ENCODE assay signal across 27 mouse cellular contexts in genomic region chr2:129313934-129314333, GRCm38 (mm10). TPM values are rescaled to one million over a fixed set of nuclear protein-coding genes. Genes with fewer than 3 reads are reported as not detected.
DNase-seq lines count a peak whose midpoint lies in the region; ATAC-seq lines count a peak whose summit lies in the region.
"Had no signal": no experiment of that assay in that cellular context is flagged by ENCODE, and none has a peak within 500 bp of the region (broad histone marks: within the 10 kb centered on the region; RNA-seq: fewer than 3 reads in every experiment).

No protein-coding gene starts in this region.

- 100% methylated on average over 1 of the region's 1 CpGs for WGBS in forebrain, embryonic 15.5 days

- H3K4me3 ChIP-seq in forebrain, embryonic 15.5 days: no peak overlapping the region
- H3K4me3 ChIP-seq: embryonic facial prominence, embryonic 13.5 days; hindbrain, embryonic 12.5 days; limb, embryonic 13.5 days; liver, embryonic 15.5 days; stomach, embryonic 15.5 days had no signal

- ATAC-seq in activated CD4-positive, CD25-positive, alpha-beta regulatory T cell, adult 4 months: peak; percentile 72
- ATAC-seq in megakaryocyte, adult 5-6 weeks (ENCODE audit: poor library complexity, severe bottlenecking): peak; percentile 85
- no peak for ATAC-seq in forebrain, embryonic 15.5 days (replicated peaks)
- ATAC-seq: forebrain, embryonic 16.5 days; midbrain, embryonic 16.5 days had no signal

- no peaks in the 10 kb centered on the region for H3K36me3 ChIP-seq in forebrain, embryonic 15.5 days
- H3K36me3 ChIP-seq: embryonic facial prominence, embryonic 13.5 days; G1E; hindbrain, embryonic 12.5 days; limb, embryonic 13.5 days; liver, embryonic 15.5 days; stomach, embryonic 15.5 days had no signal

- intact Hi-C loops in left cerebral cortex, postnatal 14 days (cut with DNase I): no loop called here

- no peak overlapping the region for H3K4me2 ChIP-seq in forebrain, embryonic 15.5 days (replicated peaks)
- H3K4me2 ChIP-seq: embryonic facial prominence, embryonic 13.5 days; heart, embryonic 11.5 days; hindbrain, embryonic 12.5 days; limb, embryonic 13.5 days; liver, embryonic 15.5 days; stomach, embryonic 15.5 days had no signal

- DNase-seq in spleen, postnatal 36 days (ENCODE audit: low spot score in 2 of 2): peak; percentile 31 to 38
- no peak for DNase-seq in spleen, postnatal 4 days (ENCODE audit: low spot score in 2 of 2)
- no peak for DNase-seq in left cerebral cortex, postnatal 14 days (ENCODE audit: low spot score in 2 of 2)
- no peak for DNase-seq in liver
- DNase-seq: cerebellum, adult 9-10 months; gastrocnemius, postnatal 25 days; heart, postnatal 10 days; kidney, adult 9 months; kidney, postnatal 36 days; lung, postnatal 14 days; thymus, adult 18-20 months had no signal

- H3K4me1 ChIP-seq in forebrain, embryonic 15.5 days: no peaks in the 10 kb centered on the region
- H3K4me1 ChIP-seq: embryonic facial prominence, embryonic 13.5 days; hindbrain, embryonic 12.5 days; limb, embryonic 13.5 days; liver, embryonic 15.5 days; stomach, embryonic 15.5 days had no signal

- H3K27ac ChIP-seq in forebrain, embryonic 15.5 days (replicated peaks): no peak overlapping the region
- H3K27ac ChIP-seq: embryonic facial prominence, embryonic 13.5 days; hindbrain, embryonic 12.5 days; limb, embryonic 13.5 days; liver, embryonic 15.5 days; stomach, embryonic 15.5 days had no signal

- no peaks in the 10 kb centered on the region for H3K27me3 ChIP-seq in forebrain, embryonic 15.5 days
- H3K27me3 ChIP-seq: embryonic facial prominence, embryonic 13.5 days; hindbrain, embryonic 12.5 days; limb, embryonic 13.5 days; stomach, embryonic 15.5 days had no signal

- no peaks in the 10 kb centered on the region for H3K9me3 ChIP-seq in forebrain, embryonic 15.5 days
- H3K9me3 ChIP-seq: embryonic facial prominence, embryonic 13.5 days; G1E; hindbrain, embryonic 12.5 days; limb, embryonic 13.5 days; liver, embryonic 15.5 days; stomach, embryonic 15.5 days had no signal

- no peak overlapping the region for H3K9ac ChIP-seq in forebrain, embryonic 15.5 days (replicated peaks)
- H3K9ac ChIP-seq: embryonic facial prominence, embryonic 13.5 days; hindbrain, embryonic 12.5 days; limb, embryonic 13.5 days; liver, embryonic 15.5 days; stomach, embryonic 15.5 days had no signal

RNA-seq across cellular contexts. Expression of gene Il1a, which starts 4.2 kb away (rescaled TPM):
- polyA plus RNA-seq in activated CD4-positive, CD25-positive, alpha-beta regulatory T cell, adult 4 months (2017; shearing (Covaris generic)): under 1 TPM; 0.20 to 0.33 TPM
- total RNA-seq in megakaryocyte, adult 5-6 weeks (2015): not detected in 2 replicates
- total RNA-seq in megakaryocyte, adult 5-6 weeks (2017): 0.15 TPM in 1 of 2 replicates, not detected in the other
- polyA plus RNA-seq in forebrain, embryonic 15.5 days (2015; fragmentation: Nextera tagmentation; extraction: Ambion mirVana): 0.26 and 0.29 TPM in 2 replicates
- total RNA-seq in left cerebral cortex, postnatal 14 days (2021): under 1 TPM; 0.40 to 0.66 TPM
- total RNA-seq: gastrocnemius, postnatal 25 days had no signal
- polyA plus RNA-seq: embryonic facial prominence, embryonic 13.5 days; G1E; neural tube, embryonic 11.5 days; urinary bladder, adult 2 months had no signal

RNA-seq across cellular contexts. Expression of gene Ckap2l, which starts 16.9 kb away (rescaled TPM):
- polyA plus RNA-seq in activated CD4-positive, CD25-positive, alpha-beta regulatory T cell, adult 4 months (2017; shearing (Covaris generic)): 10 to 100 TPM; 10.8 to 18.2 TPM
- 87.4 and 94.5 TPM in 2 replicates for total RNA-seq in megakaryocyte, adult 5-6 weeks (2015)
- total RNA-seq in megakaryocyte, adult 5-6 weeks (2017): 63.0 and 74.2 TPM in 2 replicates
- 22.2 and 24.3 TPM in 2 replicates for polyA plus RNA-seq in forebrain, embryonic 15.5 days (2015; fragmentation: Nextera tagmentation; extraction: Ambion mirVana)
- total RNA-seq in left cerebral cortex, postnatal 14 days (2021): 1 to 10 TPM; 1.3 to 1.4 TPM

RNA-seq across cellular contexts. Expression of gene Il1b, which starts 57.0 kb away (rescaled TPM):
- not detected for polyA plus RNA-seq in activated CD4-positive, CD25-positive, alpha-beta regulatory T cell, adult 4 months (2017; shearing (Covaris generic))
- total RNA-seq in megakaryocyte, adult 5-6 weeks (2015): 25.9 and 27.7 TPM in 2 replicates
- total RNA-seq in megakaryocyte, adult 5-6 weeks (2017): 15.8 and 16.8 TPM in 2 replicates
- polyA plus RNA-seq in forebrain, embryonic 15.5 days (2015; fragmentation: Nextera tagmentation; extraction: Ambion mirVana): not detected in 2 replicates
- total RNA-seq in left cerebral cortex, postnatal 14 days (2021): under 1 TPM; 0.26 to 0.36 TPM
- total RNA-seq: gastrocnemius, postnatal 25 days; layer of hippocampus, postnatal 14 days; left cerebral cortex, postnatal 10 days had no signal
- polyA plus RNA-seq: forebrain, embryonic 16.5 days; heart, embryonic 11.5 days; hindbrain, embryonic 12.5 days; midbrain, embryonic 16.5 days; neural tube, embryonic 11.5 days had no signal

Comparison
In these comparisons a context has a peak if more than half of its experiments do, and no peak if none do; other contexts are left out.
1. DNase-seq: peak in spleen, postnatal 36 days (2 of 2); none in spleen, postnatal 4 days (0 of 2), left cerebral cortex, postnatal 14 days (0 of 2) and liver (single experiment).
2. RNA of gene Ckap2l, which starts 16.9 kb away (total RNA-seq): 63.0 to 94.5 TPM in megakaryocyte, adult 5-6 weeks; 1.3 to 1.4 TPM in left cerebral cortex, postnatal 14 days; every median in the first group is over 10 times any median in the second.
3. RNA of gene Il1b, which starts 57.0 kb away (total RNA-seq): 15.8 to 27.7 TPM in megakaryocyte, adult 5-6 weeks; 0.26 to 0.36 TPM in left cerebral cortex, postnatal 14 days; every median in the first group is over 10 times any median in the second.